ENCODE assay signal across 30 mouse cellular contexts in genomic region chr13:92108237-92108636, GRCm38 (mm10). TPM values are rescaled to one million over a fixed set of nuclear protein-coding genes. Genes with fewer than 3 reads are reported as not detected.
A peak's percentile ranks its signal among the peaks of the same experiment; 100 is the strongest.
DNase-seq lines count a peak whose midpoint lies in the region; ATAC-seq and TF ChIP-seq lines count a peak whose summit lies in the region.
"Had no signal": no experiment of that assay in that cellular context is flagged by ENCODE, and none has a peak within 500 bp of the region (broad histone marks: within the 10 kb centered on the region; RNA-seq: fewer than 3 reads in every experiment).

No protein-coding gene starts in this region.

- intact Hi-C loops in heart, postnatal 25 days (cut with DNase I) = no loop called here

- TF ChIP-seq EP300 in lung, postnatal 0 days (IDR thresholded peaks at IDR 0.05) = peak; percentile 46; the same call in 1 of the 2 replicates

- no peak overlapping the region for H3K4me3 ChIP-seq in kidney, postnatal 0 days (replicated peaks; ENCODE audit: low read depth, low read length)
- H3K4me3 ChIP-seq in lung, postnatal 0 days (ENCODE audit: low read depth, low read length) = no peak overlapping the region
- H3K4me3 ChIP-seq: forebrain, embryonic 13.5 days; heart, embryonic 13.5 days; lung, embryonic 15.5 days; megakaryocyte, embryonic 14.5 days; midbrain, embryonic 12.5 days; myocyte; neural tube, embryonic 12.5 days had no signal

- no peaks in the 10 kb centered on the region for H3K4me1 ChIP-seq in kidney, postnatal 0 days (replicated peaks; ENCODE audit: insufficient read depth, low read length)
- no peaks in the 10 kb centered on the region; the same call in none of the 2 replicates for H3K4me1 ChIP-seq in lung, postnatal 0 days (ENCODE audit: insufficient read depth, low read depth, low read length)
- H3K4me1 ChIP-seq: forebrain, embryonic 13.5 days; midbrain, embryonic 12.5 days; neural tube, embryonic 12.5 days had no signal

- no peak overlapping the region for H3K27ac ChIP-seq in kidney, postnatal 0 days
- no peak overlapping the region for H3K27ac ChIP-seq in lung, postnatal 0 days (ENCODE audit: low read length)
- H3K27ac ChIP-seq: forebrain, embryonic 13.5 days; heart, embryonic 13.5 days; hindbrain, embryonic 14.5 days; lung, embryonic 15.5 days; midbrain, embryonic 12.5 days; neural tube, embryonic 12.5 days had no signal

- 69% methylated on average over 4 of the region's 4 CpGs for WGBS in kidney, postnatal 0 days
- WGBS in lung, postnatal 0 days = 44% methylated on average over 4 of the region's 4 CpGs

- no peak overlapping the region for H3K4me2 ChIP-seq in kidney, postnatal 0 days (ENCODE audit: low read length)
- no peak overlapping the region for H3K4me2 ChIP-seq in lung, postnatal 0 days (replicated peaks; ENCODE audit: low read depth, low read length)
- H3K4me2 ChIP-seq: forebrain, embryonic 13.5 days; heart, embryonic 13.5 days; hindbrain, embryonic 14.5 days; lung, embryonic 15.5 days; midbrain, embryonic 12.5 days; neural tube, embryonic 12.5 days had no signal

- H3K27me3 ChIP-seq in kidney, postnatal 0 days (ENCODE audit: insufficient read depth, low read length) = no peaks in the 10 kb centered on the region
- H3K27me3 ChIP-seq in lung, postnatal 0 days (replicated peaks; ENCODE audit: insufficient read depth, low read length) = no peaks in the 10 kb centered on the region
- H3K27me3 ChIP-seq: CH12.LX; forebrain, embryonic 13.5 days; heart, embryonic 13.5 days; lung, embryonic 15.5 days; midbrain, embryonic 12.5 days; neural tube, embryonic 12.5 days had no signal

- no peaks in the 10 kb centered on the region for H3K9me3 ChIP-seq in kidney, postnatal 0 days (replicated peaks; ENCODE audit: low read length)
- no peaks in the 10 kb centered on the region for H3K9me3 ChIP-seq in lung, postnatal 0 days (ENCODE audit: low read length)
- H3K9me3 ChIP-seq: forebrain, embryonic 13.5 days; heart, embryonic 13.5 days; lung, embryonic 15.5 days; megakaryocyte, embryonic 14.5 days; midbrain, embryonic 12.5 days; neural tube, embryonic 12.5 days had no signal

- DNase-seq in adrenal gland, adult 2 months = peak; percentile 7
- DNase-seq in adrenal gland, postnatal 4 days (ENCODE audit: low spot score in 2 of 2) = no peak
- DNase-seq in heart, adult 9 months (ENCODE audit: low spot score in 2 of 2) = peak; percentile 48 to 71
- DNase-seq in heart, postnatal 25 days (ENCODE audit: low spot score) = no peak
- peak; percentile 43 for DNase-seq in kidney, postnatal 0 days (ENCODE audit: low spot score)
- no peak for DNase-seq in kidney, adult 11 months
- DNase-seq in lung, postnatal 0 days (ENCODE audit: low spot score) = peak; percentile 23
- DNase-seq in lung, postnatal 14 days = no peak
- DNase-seq: adrenal gland, adult 8-10 months; cerebellum, adult 11 months; cerebellum, adult 9-10 months; cerebellum, postnatal 36 days; gastrocnemius, postnatal 25 days; liver; lung, postnatal 4 days; right cerebral cortex, adult 18-20 months; spleen, adult 18-20 months; thymus, postnatal 14 days had no signal

- no peak for ATAC-seq in kidney, postnatal 0 days (replicated peaks; ENCODE audit: low FRiP score, low read depth)
- no peak for ATAC-seq in lung, postnatal 0 days
- ATAC-seq: activated CD4-positive, CD25-positive, alpha-beta regulatory T cell, adult 4 months; forebrain, embryonic 13.5 days; intestine, postnatal 0 days had no signal

- TF ChIP-seq CTCF in kidney, postnatal 0 days (IDR thresholded peaks at IDR 0.05; ENCODE audit: low read depth) = no peak
- no peak for TF ChIP-seq CTCF in lung, postnatal 0 days (IDR thresholded peaks at IDR 0.05)

- no peak overlapping the region for H3K9ac ChIP-seq in kidney, postnatal 0 days (ENCODE audit: low read depth, low read length)
- H3K9ac ChIP-seq in lung, postnatal 0 days (replicated peaks; ENCODE audit: low read depth) = no peak overlapping the region
- H3K9ac ChIP-seq: forebrain, embryonic 13.5 days; heart, embryonic 13.5 days; hindbrain, embryonic 14.5 days; lung, embryonic 15.5 days; midbrain, embryonic 12.5 days; neural tube, embryonic 12.5 days had no signal

- H3K36me3 ChIP-seq in kidney, postnatal 0 days (ENCODE audit: insufficient read depth, low read length) = no peaks in the 10 kb centered on the region
- no peaks in the 10 kb centered on the region for H3K36me3 ChIP-seq in lung, postnatal 0 days (ENCODE audit: insufficient read depth, low read length)
- H3K36me3 ChIP-seq: heart, embryonic 13.5 days; lung, embryonic 15.5 days; midbrain, embryonic 12.5 days; neural tube, embryonic 12.5 days had no signal

RNA-seq across cellular contexts. Expression of gene Rasgrf2, which starts 23.2 kb away (rescaled TPM):
- 1 to 10 TPM; 2.5 to 3.2 TPM for total RNA-seq in adrenal gland, adult 2 months (2021)
- polyA plus RNA-seq in adrenal gland, adult 2 months (2012; rRNA removed) = 1.4 and 2.6 TPM in 2 replicates
- 1 to 10 TPM; 2.0 to 3.9 TPM for total RNA-seq in adrenal gland, postnatal 4 days (2021)
- total RNA-seq in heart, postnatal 25 days (2021) = 1 to 10 TPM; 6.0 to 6.9 TPM
- polyA plus RNA-seq in kidney, postnatal 0 days (2015; fragmentation: Nextera tagmentation; extraction: Ambion mirVana) = 0.82 and 1.1 TPM in 2 replicates
- polyA plus RNA-seq in lung, postnatal 0 days (2015; fragmentation: Nextera tagmentation; extraction: Ambion mirVana) = 4.0 and 5.3 TPM in 2 replicates
- total RNA-seq: hematopoietic stem cell, adult 5-6 weeks had no signal

Comparison
In these comparisons a context has a peak if more than half of its experiments do, and no peak if none do; other contexts are left out.
1. DNase-seq: peak in adrenal gland, adult 2 months (single experiment), heart, adult 9 months (2 of 2), kidney, postnatal 0 days (single experiment) and lung, postnatal 0 days (single experiment); none in adrenal gland, postnatal 4 days (0 of 2), heart, postnatal 25 days (single experiment), kidney, adult 11 months (single experiment) and lung, postnatal 14 days (single experiment).